9 mouse cellular contexts compared by ENCODE assay signal in the genomic region with DNA sequence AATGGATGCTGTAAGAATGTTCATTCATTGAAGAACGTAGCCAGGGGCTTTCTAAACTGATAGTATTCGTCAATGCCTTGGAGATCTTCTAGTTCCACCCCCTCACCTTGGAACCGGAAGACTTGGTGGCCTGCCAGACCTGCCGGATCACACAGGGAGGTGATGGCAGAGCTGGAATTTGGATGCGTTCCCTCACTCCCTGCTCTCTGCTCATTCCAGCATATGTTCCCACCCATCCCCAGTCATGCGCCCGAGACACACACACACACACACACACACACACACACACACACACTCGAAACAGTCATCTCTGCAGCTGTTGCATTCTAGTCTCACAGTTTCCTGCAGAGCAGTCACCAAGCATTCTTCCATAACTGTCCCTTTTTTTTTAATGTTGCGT. TPM values are rescaled to one million over a fixed set of nuclear protein-coding genes. Genes with fewer than 3 reads are reported as not detected.
DNase-seq lines count a peak whose midpoint lies in the region; ATAC-seq and TF ChIP-seq lines count a peak whose summit lies in the region.
"Had no signal": no experiment of that assay in that cellular context is flagged by ENCODE, and none has a peak within 500 bp of the region (broad histone marks: within the 10 kb centered on the region; RNA-seq: fewer than 3 reads in every experiment).

No protein-coding gene starts in this region.

- TF ChIP-seq CTCF in intestine, postnatal 0 days (IDR thresholded peaks at IDR 0.05; ENCODE audit: low read depth): no peak

- no peaks in the 10 kb centered on the region for H3K27me3 ChIP-seq in forebrain, embryonic 15.5 days
- H3K27me3 ChIP-seq in forebrain, embryonic 11.5 days (ENCODE audit: control insufficient read depth, insufficient read depth, low read length): peaks cover 9% of the 10 kb centered on the region
- H3K27me3 ChIP-seq in intestine, postnatal 0 days (replicated peaks; ENCODE audit: control insufficient read depth, insufficient read depth, low read length): peaks cover 3% of the 10 kb centered on the region; the same call in 1 of the 2 replicates

- no peaks in the 10 kb centered on the region for H3K36me3 ChIP-seq in forebrain, embryonic 15.5 days
- H3K36me3 ChIP-seq in forebrain, embryonic 11.5 days (ENCODE audit: control insufficient read depth, insufficient read depth, low read length): no peaks in the 10 kb centered on the region
- H3K36me3 ChIP-seq in intestine, postnatal 0 days (ENCODE audit: control insufficient read depth, insufficient read depth): no peaks in the 10 kb centered on the region
- H3K36me3 ChIP-seq: liver, embryonic 13.5 days had no signal

- H3K27ac ChIP-seq in forebrain, embryonic 15.5 days (replicated peaks): 0 out of 2 replicates have a peak overlapping the region, but pooled peaks have one; percentile 19
- H3K27ac ChIP-seq in forebrain, embryonic 11.5 days (ENCODE audit: low read depth, low read length): no peak overlapping the region
- H3K27ac ChIP-seq in intestine, postnatal 0 days (ENCODE audit: low read depth, low read length): no peak overlapping the region
- H3K27ac ChIP-seq: liver, embryonic 13.5 days had no signal

- no peak for DNase-seq in forebrain, embryonic 11.5 days (ENCODE audit: low spot score)
- DNase-seq in adrenal gland, postnatal 4 days (ENCODE audit: low spot score in 2 of 2): peak; percentile 28 to 51
- peak; percentile 10 for DNase-seq in gastrocnemius, postnatal 25 days
- peak; percentile 13 for DNase-seq in layer of hippocampus, adult 9-10 months (ENCODE audit: low spot score)
- peak; percentile 61 for DNase-seq in lung, postnatal 36 days
- DNase-seq in embryo, embryonic 9.5 days (ENCODE audit: extremely low spot score): no peak
- DNase-seq: liver, embryonic 13.5 days had no signal

- WGBS in forebrain, embryonic 15.5 days: 48% methylated on average over 9 of the region's 9 CpGs
- WGBS in forebrain, embryonic 11.5 days: 71% methylated on average over 9 of the region's 9 CpGs
- 59% methylated on average over 9 of the region's 9 CpGs for WGBS in intestine, postnatal 0 days

- no peak overlapping the region for H3K9ac ChIP-seq in forebrain, embryonic 15.5 days (replicated peaks)
- no peak overlapping the region for H3K9ac ChIP-seq in forebrain, embryonic 11.5 days (ENCODE audit: low read length)
- no peak overlapping the region for H3K9ac ChIP-seq in intestine, postnatal 0 days (ENCODE audit: low read depth, low read length)
- H3K9ac ChIP-seq: liver, embryonic 13.5 days had no signal

- H3K9me3 ChIP-seq in forebrain, embryonic 15.5 days: no peaks in the 10 kb centered on the region
- no peaks in the 10 kb centered on the region for H3K9me3 ChIP-seq in forebrain, embryonic 11.5 days (ENCODE audit: control insufficient read depth, low read length)
- no peaks in the 10 kb centered on the region for H3K9me3 ChIP-seq in intestine, postnatal 0 days (ENCODE audit: control insufficient read depth)
- H3K9me3 ChIP-seq: liver, embryonic 13.5 days had no signal

- no peak overlapping the region; the same call in 1 of the 2 replicates for H3K4me2 ChIP-seq in forebrain, embryonic 15.5 days (replicated peaks)
- H3K4me2 ChIP-seq in forebrain, embryonic 11.5 days (ENCODE audit: low read depth, low read length, severe bottlenecking): no peak overlapping the region
- H3K4me2 ChIP-seq in intestine, postnatal 0 days (replicated peaks; ENCODE audit: low read depth): no peak overlapping the region
- H3K4me2 ChIP-seq: liver, embryonic 13.5 days had no signal

- no peak for ATAC-seq in forebrain, embryonic 15.5 days (replicated peaks)
- no peak for ATAC-seq in forebrain, embryonic 11.5 days (replicated peaks; ENCODE audit: low FRiP score)
- no peak for ATAC-seq in intestine, postnatal 0 days

- peaks cover 19% of the 10 kb centered on the region for H3K4me1 ChIP-seq in forebrain, embryonic 15.5 days
- peaks cover 5% of the 10 kb centered on the region; the same call in 1 of the 2 replicates for H3K4me1 ChIP-seq in forebrain, embryonic 11.5 days (replicated peaks; ENCODE audit: control insufficient read depth, insufficient read depth, low read length)
- no peaks in the 10 kb centered on the region for H3K4me1 ChIP-seq in intestine, postnatal 0 days (replicated peaks; ENCODE audit: control insufficient read depth, insufficient read depth, low read length)

- no peak overlapping the region for H3K4me3 ChIP-seq in forebrain, embryonic 15.5 days
- no peak overlapping the region for H3K4me3 ChIP-seq in forebrain, embryonic 11.5 days (ENCODE audit: low read depth, low read length)
- H3K4me3 ChIP-seq in intestine, postnatal 0 days (ENCODE audit: low read depth, low read length): no peak overlapping the region
- H3K4me3 ChIP-seq: liver, embryonic 13.5 days had no signal

RNA-seq across cellular contexts. Expression of a gene that starts 36.1 kb away (rescaled TPM):
- polyA plus RNA-seq in forebrain, embryonic 15.5 days (2015; fragmentation: Nextera tagmentation; extraction: Ambion mirVana): not detected in 2 replicates
- 0.08 TPM in 1 of 2 replicates, not detected in the other for polyA plus RNA-seq in forebrain, embryonic 11.5 days (2014; fragmentation: Nextera tagmentation; extraction: Ambion mirVana)
- not detected for total RNA-seq in adrenal gland, postnatal 4 days (2021)
- not detected for total RNA-seq in gastrocnemius, postnatal 25 days (2021)
- not detected in 2 replicates for polyA plus RNA-seq in intestine, postnatal 0 days (2015; fragmentation: Nextera tagmentation; extraction: Ambion mirVana)
- polyA plus RNA-seq: liver, embryonic 13.5 days had no signal

Comparison
In these comparisons a context has a peak if more than half of its experiments do, and no peak if none do; other contexts are left out.
1. DNase-seq: peak in adrenal gland, postnatal 4 days (2 of 2), gastrocnemius, postnatal 25 days (single experiment), layer of hippocampus, adult 9-10 months (single experiment) and lung, postnatal 36 days (single experiment); none in forebrain, embryonic 11.5 days (single experiment) and embryo, embryonic 9.5 days (single experiment).